Mouse (Mus musculus) ES-E14 (cell line): ENCODE measurements around the gene Ipo9. TPM values are rescaled to one million over a fixed set of nuclear protein-coding genes. Genes with fewer than 3 reads are reported as not detected.
A peak's percentile ranks its signal among the peaks of the same experiment; 100 is the strongest.

Experiments
- DNase-seq: peaks from one replicate; pipeline ENCODE4 v3.0.0-alpha.2; 2013; ENCODE audit warnings: low read depth, low spot score
- H3K27ac ChIP-seq: 2 replicates; pipeline ENCODE4 v1.5.1; 2012; ENCODE audit warnings: low read depth, mild to moderate bottlenecking, low read length, moderate library complexity, mixed read lengths; ENCODE audit not compliant: poor library complexity, insufficient read depth, severe bottlenecking
- H3K36me3 ChIP-seq: 2 replicates; pipeline ENCODE4 v1.6.1; 2012; ENCODE audit warnings: mild to moderate bottlenecking, low read length, moderate library complexity, mixed read lengths; ENCODE audit not compliant: control insufficient read depth, poor library complexity, insufficient read depth, severe bottlenecking
- H3K4me1 ChIP-seq, 2 experiments: fragments of 150-350 bp in 1 of 2; sonication (generic) in 1 of 2; 2 replicates each; pipeline ENCODE4 v1.6.1; 2012; ENCODE audit warnings: low read length in 2 of 2, mild to moderate bottlenecking in 1 of 2, mixed read lengths in 1 of 2; ENCODE audit not compliant: control insufficient read depth in 2 of 2, insufficient read depth in 2 of 2, poor library complexity in 1 of 2
- H3K4me3 ChIP-seq, 2 experiments: fragments of 150-350 bp in 1 of 2; sonication (generic) in 1 of 2; 2 replicates each; pipeline ENCODE4 v1.5.1; 2012; ENCODE audit warnings: low read length in 2 of 2, low read depth in 1 of 2, mild to moderate bottlenecking in 1 of 2, mixed read lengths in 1 of 2; ENCODE audit not compliant: insufficient read depth in 1 of 2, poor library complexity in 1 of 2, severe bottlenecking in 1 of 2
- H3K9ac ChIP-seq: 2 replicates; pipeline ENCODE4 v1.6.1; 2012; ENCODE audit warnings: low read depth, mild to moderate bottlenecking, low read length, mixed read lengths; ENCODE audit not compliant: poor library complexity, insufficient read depth, severe bottlenecking
- H3K9me3 ChIP-seq: fragments of 150-350 bp; sonication (generic); 2 replicates; pipeline ENCODE4 v1.6.1; 2012; ENCODE audit warnings: low read depth, mild to moderate bottlenecking, low read length; ENCODE audit not compliant: control insufficient read depth, insufficient read depth
- CHD2 ChIP-seq: IDR thresholded peaks from 2 replicates; pipeline ENCODE4 v1.6.1; 2014; ENCODE audit warnings: mild to moderate bottlenecking, low read depth, low read length, inconsistent platforms
- HCFC1 ChIP-seq: IDR thresholded peaks from 2 replicates; pipeline ENCODE4 v1.6.1; 2012; ENCODE audit warnings: low read length, inconsistent platforms, borderline replicate concordance; ENCODE audit not compliant: insufficient read depth
- MAFK ChIP-seq: IDR thresholded peaks from 2 replicates; pipeline ENCODE4 v1.6.1; 2014; ENCODE audit warnings: mild to moderate bottlenecking, low read depth, low read length, inconsistent platforms; ENCODE audit not compliant: insufficient read depth
- ZC3H11A ChIP-seq: IDR thresholded peaks from 2 replicates; pipeline ENCODE4 v1.6.1; 2012; ENCODE audit warnings: low read depth, mild to moderate bottlenecking, inconsistent platforms, low read length, borderline replicate concordance
- ZNF384 ChIP-seq: IDR thresholded peaks from 2 replicates; pipeline ENCODE4 v1.6.1; 2012; ENCODE audit warnings: low read depth, low read length, inconsistent platforms
- in situ Hi-C, 2 experiments: fragments of 600-800 bp; cut with MboI; formaldehyde crosslinking; loops; one replicate each; pipeline ENCODE4 v1.15.1; 2025; ENCODE audit warnings: low sequenced_read_pairs in 2 of 2, inconsistent platforms in 1 of 2; ENCODE audit not compliant: unreplicated experiment in 2 of 2
- total RNA-seq: library from RNA; depleted of rRNA; stranded (reverse); fragments of 300-350 nt; gene quantifications from 2 replicates; pipeline ENCODE4 v1.2.3, GENCODE M21; 2012

Ipo9 gene
- total RNA-seq, 1 experiment: 71.1 TPM

GRCm38 (mm10) chr1:135379048-135379447 is 51.3 kb downstream of the Ipo9 start:
- in situ Hi-C loops: loop anchor here in 1 of 2 experiments (5.0 kb wide), 1 partner anchor 207 kb away; no protein-coding TSS in a partner anchor
- Histone ChIP-seq H3K4me3 (no peak overlapping the region), H3K36me3 (no peaks in the 10 kb centered on the region; the same call in 1 of the 2 replicates), H3K9ac (no peak overlapping the region), H3K27ac (no peak overlapping the region), H3K9me3 (no peaks in the 10 kb centered on the region), H3K4me1 (peaks cover 0 to 8% of the 10 kb centered on the region in 2 experiments; a peak in 2 of 4 replicates)
- DNase-seq: no peak
- TF ChIP-seq HCFC1 (no peak), MAFK (no peak), ZNF384 (no peak), ZC3H11A (no peak), CHD2 (no peak)

GRCm38 (mm10) chr1:135378576-135378975 is 51.7 kb downstream of the Ipo9 start:
- in situ Hi-C loops: loop anchor here in 1 of 2 experiments (5.0 kb wide), 1 partner anchor 206 kb away; no protein-coding TSS in a partner anchor
- Histone ChIP-seq H3K36me3 (no peaks in the 10 kb centered on the region; the same call in 1 of the 2 replicates), H3K27ac (no peak overlapping the region), H3K4me3 (no peak overlapping the region), H3K9ac (no peak overlapping the region), H3K9me3 (no peaks in the 10 kb centered on the region), H3K4me1 (peaks cover 0 to 8% of the 10 kb centered on the region in 2 experiments; a peak in 2 of 4 replicates)
- TF ChIP-seq CHD2 (no peak), HCFC1 (no peak), ZNF384 (no peak), ZC3H11A (no peak), MAFK (no peak)
- no peak for DNase-seq

GRCm38 (mm10) chr1:135374868-135375581 is 55.3 kb downstream of the Ipo9 start, which contains the start of gene Shisa4:
Shisa4 (minus strand) TSS chr1:135375237.
- in situ Hi-C loops: loop anchor here (5.0 to 25.0 kb wide), 2 partner anchors 203 to 213 kb away; partner anchors contain the start of gene Gpr37l1 (in 1 of the 2)
- Histone ChIP-seq H3K9ac (peak within 1 kb of the TSS; percentile 61), H3K4me3 (peak within 1 kb of the TSS; percentile 66 to 68), H3K9me3 (no peaks in the 10 kb centered on the region), H3K4me1 (peaks cover 0 to 8% of the 10 kb centered on the region in 2 experiments; a peak in 2 of 4 replicates), H3K36me3 (no peaks in the 10 kb centered on the region), H3K27ac (no peak within 1 kb of the TSS)
- no peak for DNase-seq
- TF ChIP-seq HCFC1 (no peak), MAFK (no peak), ZNF384 (no peak)

GRCm38 (mm10) chr1:135374175-135374867 is 56.0 kb downstream of the Ipo9 start:
- peak overlapping the region; percentile 66 to 68 for H3K4me3 ChIP-seq
- peak overlapping the region; percentile 61 for H3K9ac ChIP-seq
- H3K9me3 ChIP-seq: no peaks in the 10 kb centered on the region
- TF ChIP-seq ZNF384: no peak
- TF ChIP-seq HCFC1: no peak
- no peak for TF ChIP-seq CHD2
- TF ChIP-seq ZC3H11A: no peak
- TF ChIP-seq MAFK: no peak
- no peaks in the 10 kb centered on the region for H3K36me3 ChIP-seq
- DNase-seq: no peak
- in situ Hi-C loops: loop anchor here in 1 of 2 experiments (25.0 kb wide), 1 partner anchor 212 kb away; the partner anchor contains the start of gene Gpr37l1
- H3K27ac ChIP-seq: no peak overlapping the region
- peaks cover 1 to 14% of the 10 kb centered on the region in 2 experiments; a peak in 3 of 4 replicates for H3K4me1 ChIP-seq
